Mouse (Mus musculus) layer of hippocampus, postnatal 14 days (tissue): ENCODE data around the gene Eif3a. TPM values are rescaled to one million over a fixed set of nuclear protein-coding genes. Genes with fewer than 3 reads are reported as not detected.

Experiments used
- DNase-seq, 2 experiments: peaks; one replicate each; pipeline ENCODE4 v3.0.0; 2021 to 2022; ENCODE audit warnings: low spot score in 2 of 2, mixed read lengths in 1 of 2
- microRNA-seq, 2 experiments: library from miRNA; unstranded; fragments of <30 nt; microRNA quantifications; one replicate each; pipeline ENCODE4 v1.2.0; 2021
- total RNA-seq, 2 experiments: library from RNA; stranded (reverse); gene quantifications; 2 replicates each; pipeline ENCODE4 v1.2.3; 2021

The Eif3a gene
- total RNA-seq, 2 experiments from 2014 or later = 117 to 118 TPM

DNA sequence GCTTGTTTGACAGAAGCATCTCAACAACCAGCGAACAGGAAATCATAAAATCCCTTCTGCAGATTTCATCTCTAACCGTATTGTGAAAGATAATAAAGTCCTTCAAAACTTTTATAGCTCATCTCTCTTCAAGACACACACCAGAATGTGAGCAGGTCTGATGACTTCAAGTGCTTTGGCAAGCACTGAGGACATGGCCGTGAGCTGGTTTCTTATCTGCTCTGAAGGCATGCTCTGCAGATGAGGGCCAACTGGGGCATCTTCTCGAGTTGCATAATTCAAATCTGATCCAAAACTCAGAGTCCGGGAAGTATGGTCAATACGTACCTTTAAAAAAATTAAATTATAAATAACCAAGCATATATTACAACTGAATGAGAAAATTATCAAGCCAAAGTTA, 17.1 kb downstream of the Eif3a start:
- no peak for DNase-seq

DNA sequence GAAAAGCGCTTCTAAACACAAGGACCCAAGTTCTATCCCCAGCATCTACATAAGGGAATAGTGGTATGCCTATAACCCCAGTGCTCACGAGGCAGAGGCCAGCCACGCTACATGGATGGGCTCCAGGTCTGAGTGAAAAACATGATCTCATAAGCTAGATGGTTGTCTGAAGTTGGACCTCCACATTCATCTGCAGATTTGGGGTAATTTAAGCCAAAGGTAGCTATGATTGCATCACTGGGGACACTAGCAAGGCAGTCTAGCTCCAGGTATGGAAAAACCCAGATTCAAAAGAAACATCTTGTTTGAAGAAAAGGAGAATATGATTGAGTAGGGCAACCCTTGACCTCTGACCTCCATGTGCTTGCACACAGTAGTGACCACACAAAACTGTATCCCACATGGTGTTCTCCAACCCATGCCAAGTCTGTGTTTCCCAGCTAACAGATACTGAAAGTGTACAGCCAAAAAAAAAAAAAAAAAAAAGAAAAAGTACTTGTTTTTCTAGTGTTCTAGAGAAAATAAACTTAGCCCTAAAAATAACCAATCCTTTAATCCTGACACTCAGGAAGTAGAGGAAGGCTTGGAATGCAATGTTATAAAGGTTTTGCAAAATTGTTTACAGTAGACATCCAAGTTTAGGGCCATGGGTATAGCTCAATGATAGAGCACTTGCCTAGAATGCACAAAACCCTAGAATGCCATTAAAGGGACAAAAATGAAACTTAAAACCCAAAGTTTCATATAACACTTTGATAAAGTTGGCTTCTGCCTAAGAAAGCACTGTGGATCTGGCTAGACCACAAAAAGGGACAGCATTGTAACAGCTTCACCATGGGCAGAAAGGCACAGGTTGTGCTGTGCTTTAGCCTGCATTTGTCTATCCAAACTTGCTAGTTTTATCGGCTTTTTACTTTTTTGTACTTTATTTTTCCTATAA, 31.3 kb downstream of the Eif3a start:
- no peak for DNase-seq

DNA sequence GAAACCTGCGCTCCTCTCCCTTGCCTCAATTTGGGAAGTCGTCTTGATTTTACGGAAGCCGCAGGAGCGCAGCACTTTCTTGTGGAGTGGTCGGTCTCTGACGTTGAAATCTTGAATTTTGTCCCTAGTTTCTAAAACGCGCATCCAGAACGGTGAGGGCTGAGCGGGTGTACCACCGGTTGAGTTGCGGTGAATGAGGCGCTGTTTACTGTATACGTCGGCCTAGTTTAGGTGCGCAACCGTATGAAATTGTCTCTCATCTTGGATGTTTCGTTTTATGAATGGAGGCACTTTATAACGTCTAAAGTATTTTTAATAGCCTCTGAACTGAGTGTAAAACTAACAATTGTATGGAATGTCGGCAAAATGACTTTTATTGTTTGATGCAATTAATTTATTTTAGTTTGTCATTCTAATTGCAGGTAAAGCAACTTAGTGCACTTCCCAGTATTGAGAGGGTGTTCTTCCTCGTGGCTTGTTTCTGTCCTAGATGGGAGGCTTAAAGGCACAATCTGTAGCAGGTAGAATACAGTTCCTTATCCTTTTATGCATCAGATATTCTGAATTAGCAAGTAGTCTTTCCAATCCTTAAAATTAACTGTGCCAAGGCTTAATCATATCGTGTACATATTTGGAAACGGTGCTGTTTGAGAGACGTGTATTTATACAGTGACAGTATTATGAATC, 33.2 kb downstream of the Eif3a start:
- no peak for DNase-seq

DNA sequence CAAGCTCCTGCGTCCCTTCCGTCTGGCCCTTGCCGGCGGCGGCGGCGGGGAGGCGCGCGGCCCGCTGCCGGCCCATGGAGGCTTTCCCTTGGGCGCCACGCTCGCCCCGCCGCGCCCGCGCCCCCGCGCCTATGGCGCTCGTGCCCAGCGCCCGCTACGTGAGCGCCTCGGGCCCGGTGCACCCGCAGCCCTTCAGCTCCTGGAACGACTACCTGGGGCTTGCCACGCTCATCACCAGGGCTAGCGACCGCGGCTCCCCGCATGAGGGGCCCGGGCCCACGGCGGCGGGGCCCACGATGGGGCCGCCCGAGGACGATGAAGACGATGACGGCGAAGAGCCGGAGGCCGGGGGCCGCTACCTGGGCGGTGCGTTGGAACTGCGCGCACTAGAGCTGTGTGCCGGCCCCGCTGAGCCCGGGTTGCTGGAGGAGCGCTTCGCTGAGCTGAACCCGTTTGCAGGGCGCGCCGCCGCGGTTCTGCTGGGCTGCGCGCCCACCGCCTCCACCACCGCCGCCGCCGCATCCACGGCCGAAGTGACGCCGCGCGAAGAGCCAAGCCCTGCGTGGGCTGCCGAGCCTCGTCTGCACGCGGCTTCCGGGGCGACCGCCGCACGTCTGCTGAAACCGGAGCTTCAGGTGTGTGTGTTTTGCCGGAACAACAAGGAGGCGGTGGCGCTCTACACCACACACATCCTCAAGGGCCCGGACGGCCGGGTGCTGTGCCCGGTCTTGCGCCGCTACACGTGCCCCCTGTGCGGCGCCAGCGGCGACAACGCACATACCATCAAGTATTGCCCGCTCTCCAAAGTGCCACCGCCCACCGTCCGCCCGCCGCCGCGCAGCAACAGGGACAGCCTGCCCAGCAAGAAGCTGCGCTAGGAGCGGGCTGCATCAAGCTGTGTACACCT, 34.0 kb downstream of the Eif3a start:
- DNase-seq = peak; percentile 34 to 54

DNA sequence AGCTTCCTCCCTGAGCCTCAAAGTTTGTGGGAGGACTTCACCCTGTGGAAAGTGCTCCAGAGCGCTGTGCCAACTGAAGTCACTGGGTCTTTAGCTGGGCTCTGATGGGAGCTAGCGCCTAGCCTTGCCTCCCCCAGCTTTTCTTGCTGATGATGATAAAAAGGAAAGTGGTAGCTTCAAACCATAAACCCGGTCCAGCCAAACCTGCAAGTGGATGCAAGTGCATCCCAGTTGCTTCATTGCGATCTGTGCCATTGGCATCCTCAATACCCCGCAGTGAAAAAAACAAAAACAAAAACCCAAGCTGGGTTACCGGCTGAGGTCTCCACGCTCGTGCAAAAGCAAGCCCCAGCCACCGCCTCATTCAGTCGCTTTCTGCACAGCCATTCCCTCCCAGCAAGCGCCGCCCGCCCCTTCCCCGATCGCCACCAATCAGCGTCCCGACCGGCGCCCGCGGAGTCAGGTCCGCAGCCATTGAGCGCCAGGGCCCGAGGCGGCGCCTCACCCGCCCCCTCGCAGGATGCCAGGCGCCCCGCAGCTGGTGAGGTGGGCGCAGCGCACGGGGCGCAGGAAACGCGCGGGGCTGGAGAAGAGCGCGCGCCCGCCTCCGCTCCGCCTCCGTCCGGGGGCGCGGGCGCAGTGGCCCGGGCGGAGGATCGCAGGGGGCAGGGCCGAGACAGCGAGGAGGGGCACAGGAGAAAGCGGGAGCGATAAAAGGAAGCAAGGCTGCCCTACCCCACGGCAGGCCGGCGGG, 34.8 kb downstream of the Eif3a start, which contains the start of gene Nanos1:
TSS of gene Nanos1 (plus strand) at position 550 of the 754 bp plus-strand sequence.
- peak; percentile 88 to 93 for DNase-seq

DNA sequence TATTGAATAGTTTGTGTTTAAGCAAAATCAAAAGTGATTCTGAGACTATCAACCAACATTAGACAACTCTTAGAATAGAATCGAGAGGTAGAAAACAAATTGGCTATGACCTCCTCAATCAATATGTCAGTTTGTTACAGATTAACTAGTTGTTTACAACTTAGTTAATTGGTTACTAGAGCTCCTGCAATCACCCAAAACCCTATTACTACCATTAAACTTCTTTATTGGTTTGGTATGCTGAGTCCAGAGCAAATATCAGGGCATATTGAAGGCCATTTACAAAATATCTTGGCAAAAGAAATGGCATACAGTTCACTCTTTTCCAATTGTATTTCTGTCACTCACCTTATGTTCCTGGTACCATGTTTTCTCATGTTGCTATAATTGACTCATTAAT, 42.7 kb downstream of the Eif3a start:
- DNase-seq = no peak

DNA sequence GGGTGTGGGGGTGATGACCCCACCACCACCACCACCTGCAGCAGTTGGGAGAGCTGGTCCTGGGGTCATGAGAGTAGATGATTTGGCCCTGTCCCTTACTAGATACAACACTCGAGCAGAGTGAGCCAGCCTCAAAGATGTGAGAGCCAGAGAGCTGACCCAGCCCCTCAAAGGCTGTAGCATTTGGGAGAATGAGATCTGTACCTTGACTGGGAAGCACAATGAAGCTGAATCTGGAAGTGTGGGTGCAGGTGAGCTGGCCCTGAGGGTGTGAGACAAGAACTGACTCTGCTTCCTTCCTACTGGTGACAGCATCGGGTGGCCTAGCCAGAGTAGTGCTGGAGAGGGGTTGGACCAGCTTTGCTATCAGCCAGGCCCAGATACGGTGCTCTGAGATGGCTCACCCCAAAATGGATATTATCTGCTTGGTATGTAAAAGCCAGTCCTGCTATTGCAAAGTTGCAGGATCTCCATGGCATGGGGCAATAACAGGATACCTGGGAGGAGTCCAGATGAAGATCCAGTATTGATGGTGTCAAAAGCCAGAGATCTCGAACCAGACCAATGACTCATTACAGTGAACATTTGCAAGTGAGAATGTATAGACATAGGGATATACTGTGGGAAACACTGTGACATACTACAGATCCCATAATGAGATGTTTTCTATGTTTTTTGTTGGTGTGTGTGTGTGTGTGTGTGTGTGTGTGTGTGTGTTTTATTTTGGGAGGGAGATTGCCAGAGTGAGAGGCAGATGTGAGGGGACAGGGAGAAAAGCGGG, 46.5 kb downstream of the Eif3a start:
- DNase-seq = no peak

DNA sequence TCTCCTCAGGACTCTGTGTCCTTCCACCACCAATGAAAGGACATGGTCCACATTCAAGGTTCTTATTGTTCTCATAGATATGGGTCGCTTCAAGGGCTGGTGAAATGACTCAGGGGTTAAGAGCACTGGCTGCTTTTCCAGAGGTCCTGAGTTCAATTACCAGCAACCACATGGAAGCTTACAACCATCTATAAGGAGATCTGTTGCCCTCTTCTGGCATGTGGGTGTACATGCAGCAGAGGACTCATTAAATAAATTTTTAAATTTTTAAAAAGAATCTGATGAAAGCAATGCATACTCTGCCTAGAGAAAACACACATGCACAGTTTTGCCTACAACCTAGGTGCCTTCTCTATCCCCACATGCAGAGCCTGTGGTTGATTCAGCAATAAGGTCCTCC, 49.9 kb downstream of the Eif3a start:
- no peak for DNase-seq

DNA sequence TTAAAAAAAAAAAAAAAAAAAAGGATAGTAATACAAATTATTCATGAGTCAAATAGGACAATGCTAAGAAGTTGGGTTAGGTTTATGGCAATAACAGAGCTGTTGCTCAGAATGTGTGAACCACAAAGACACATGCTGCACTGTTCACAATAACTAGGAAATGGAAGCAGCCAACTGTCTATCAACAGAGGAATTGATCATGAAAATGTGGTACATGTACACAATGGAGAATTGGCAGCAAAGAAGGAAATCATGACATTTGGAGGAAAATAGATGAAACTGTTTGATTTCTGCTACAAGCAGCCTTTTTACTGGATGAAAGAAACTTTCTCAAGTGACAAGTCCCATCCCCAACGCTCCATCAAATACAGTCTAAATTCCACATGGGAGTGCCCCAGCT, 58.5 kb downstream of the Eif3a start:
- DNase-seq = peak in 1 of 2 experiments; percentile 73

DNA sequence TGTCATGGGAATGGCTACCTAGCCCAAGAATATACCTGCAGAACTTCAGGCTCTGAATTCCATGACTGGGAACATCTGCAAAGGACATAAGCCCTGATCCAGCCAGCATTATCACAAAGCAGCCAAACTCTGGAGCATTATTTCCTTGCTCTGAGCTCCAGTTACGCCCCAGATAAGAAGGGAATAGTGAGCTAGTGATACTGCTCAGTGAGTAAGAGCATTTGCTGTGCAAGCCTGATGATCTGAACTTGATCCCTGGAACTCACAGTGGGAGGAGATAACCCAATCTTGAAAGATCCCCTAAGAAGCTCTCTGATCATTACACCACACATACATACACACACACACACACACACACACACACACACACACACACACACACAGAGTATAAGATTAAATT, 59.2 kb downstream of the Eif3a start:
- no peak for DNase-seq

DNA sequence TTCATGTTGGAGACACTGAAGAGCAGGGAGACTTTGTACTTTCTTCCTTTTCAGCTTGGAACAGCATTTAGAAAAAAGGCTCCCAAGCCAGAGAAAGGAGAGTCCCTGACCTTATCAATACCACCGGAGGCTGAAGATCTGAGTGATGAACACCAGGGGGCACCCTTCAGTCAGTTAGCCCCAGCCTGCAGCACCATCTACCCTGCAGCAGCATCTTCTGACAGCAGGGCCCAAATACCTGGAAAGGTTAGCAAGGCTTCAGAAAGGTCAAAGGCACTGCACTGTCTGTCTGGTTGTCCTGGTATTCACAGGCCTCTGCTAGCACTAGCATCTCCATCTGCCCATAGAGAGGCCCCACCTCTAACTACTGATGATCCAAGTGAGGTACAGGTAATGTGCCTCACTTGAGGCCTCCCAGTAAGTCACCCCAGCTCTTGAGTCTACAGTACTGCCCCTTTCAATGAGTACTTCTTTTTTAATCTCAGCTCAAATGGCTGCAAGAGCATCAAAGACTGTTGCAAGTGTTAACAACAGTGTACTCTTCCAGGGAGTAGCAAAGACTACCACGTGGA, 60.1 kb downstream of the Eif3a start:
- DNase-seq = peak in 1 of 2 experiments; percentile 40

DNA sequence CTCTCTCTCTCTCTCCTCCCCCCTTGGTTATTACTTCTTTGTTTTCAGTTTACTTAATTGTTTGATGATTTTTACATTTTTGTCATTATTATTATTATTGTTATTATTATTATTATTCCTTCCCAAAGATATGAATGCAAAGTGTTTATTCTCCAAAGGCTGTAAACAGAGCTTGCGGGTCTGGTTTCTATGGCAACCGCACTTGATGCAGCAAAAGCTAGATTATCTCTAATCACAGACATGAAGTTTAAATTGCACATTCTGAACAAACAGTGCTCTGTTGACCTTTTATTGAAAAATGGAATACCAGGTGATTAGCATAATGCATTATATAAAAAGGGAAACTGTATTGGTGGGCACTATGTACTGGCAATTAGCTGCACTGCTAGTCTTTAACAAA, 74.1 kb downstream of the Eif3a start:
- no peak for DNase-seq

DNA sequence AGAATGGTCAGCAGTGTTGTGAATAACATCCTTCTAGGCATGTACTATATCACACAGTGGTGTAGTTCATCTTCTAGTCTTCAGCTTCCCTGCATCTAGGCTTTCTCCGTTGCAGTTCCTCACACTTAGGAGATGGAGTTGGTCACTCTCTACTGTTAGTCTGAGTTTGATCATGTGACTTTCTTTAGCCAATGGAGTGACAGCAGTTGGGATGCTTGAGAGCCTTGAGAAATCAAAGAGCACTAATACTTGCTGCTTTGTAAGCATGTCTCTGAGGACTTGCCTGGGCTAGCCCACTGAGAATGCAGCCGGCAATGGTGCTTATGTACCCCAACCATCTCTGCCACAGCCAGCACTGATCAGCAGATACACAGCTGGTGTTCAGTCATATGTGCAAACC, 77.9 kb downstream of the Eif3a start:
- DNase-seq = no peak

Small RNAs within 50 kb of the gene (microRNA-seq; reads per million reads assigned to microRNA genes)
- gene mmu-mir-3084-1 = 0 reads per million in 2 experiments

Other genes with a start within 250 kb of the Eif3a start
- 10 to 100 TPM; 47.0 to 47.3 TPM for gene Cacul1, start 209.6 kb downstream of the Eif3a start, total RNA-seq
- 10 to 100 TPM; 17.3 to 18.7 TPM for gene Nanos1, start 34.7 kb downstream of the Eif3a start, total RNA-seq
- 10 to 100 TPM; 29.3 to 32.1 TPM for gene Fam45a, start 20.9 kb upstream of the Eif3a start, total RNA-seq
- gene Sfxn4, start 70.8 kb upstream of the Eif3a start, total RNA-seq = 10 to 100 TPM; 10.6 to 15.5 TPM
- 10 to 100 TPM; 74.1 to 74.9 TPM for gene Prdx3, start 83.9 kb upstream of the Eif3a start, total RNA-seq
- 1 to 10 TPM; 8.8 to 9.1 TPM for gene Grk5, start 99.1 kb upstream of the Eif3a start, total RNA-seq